Mouse (Mus musculus) MEL (cell line): ENCODE measurements around the gene Atoh8.

Source experiments
- CTCF ChIP-seq, 3 experiments: IDR thresholded peaks in 2 of 3; conservative IDR thresholded peaks in 1 of 3; 2 replicates each; pipeline ENCODE4 v1.5.1; 2011 to 2012; ENCODE audit warnings: low read length in 3 of 3, low read depth in 2 of 3, mild to moderate bottlenecking in 2 of 3, improper control_type of control experiment in 1 of 3, inconsistent platforms in 1 of 3, mixed read lengths in 1 of 3, moderate library complexity in 1 of 3; ENCODE audit not compliant: control insufficient read depth in 1 of 3, insufficient read depth in 1 of 3, poor library complexity in 1 of 3, severe bottlenecking in 1 of 3
- EP300 ChIP-seq, 2 experiments: IDR thresholded peaks; 2 replicates each; pipeline ENCODE4 v1.6.1; 2011; ENCODE audit warnings: improper control_type of control experiment in 2 of 2, low read length in 2 of 2, low read depth in 1 of 2, mild to moderate bottlenecking in 1 of 2
- GATA1 ChIP-seq: IDR thresholded peaks from 2 replicates; pipeline ENCODE4 v1.6.1; 2011; ENCODE audit warnings: low read depth, low read length, improper control_type of control experiment
- MXI1 ChIP-seq: IDR thresholded peaks from 2 replicates; pipeline ENCODE4 v1.6.1; 2011; ENCODE audit warnings: mild to moderate bottlenecking, low read depth, low read length, improper control_type of control experiment
- POLR2AphosphoS2 ChIP-seq: IDR thresholded peaks from 2 replicates; pipeline ENCODE4 v1.6.1; 2011; ENCODE audit warnings: low read length, improper control_type of control experiment
- UBTF ChIP-seq: IDR thresholded peaks from 2 replicates; pipeline ENCODE4 v1.6.1; 2012; ENCODE audit warnings: low read depth, mild to moderate bottlenecking, inconsistent platforms, low read length, improper control_type of control experiment, moderate library complexity, borderline replicate concordance; ENCODE audit not compliant: insufficient read depth

GRCm38 (mm10) chr6:72217415-72217784, 18.0 kb downstream of the Atoh8 start:
- TF ChIP-seq POLR2AphosphoS2 = no peak
- TF ChIP-seq EP300 (IDR thresholded peaks at IDR 0.05; ENCODE audit: low read depth in 1 of 2, low read length in 2 of 2) = no peak
- no peak for TF ChIP-seq MXI1
- TF ChIP-seq CTCF (IDR thresholded peaks at IDR 0.05 in 2 of 3, conservative IDR thresholded peaks at IDR 0.05 in 1 of 3; ENCODE audit: control insufficient read depth in 1 of 3, insufficient read depth in 1 of 3, low read depth in 2 of 3, low read length in 3 of 3, poor library complexity in 1 of 3, severe bottlenecking in 1 of 3) = no peak
- no peak for TF ChIP-seq UBTF
- no peak for TF ChIP-seq GATA1
